Mouse (Mus musculus) layer of hippocampus, adult 11-12 months (tissue): ENCODE results near the gene Smap2.
"Not testable (repeated sequence)": the region's sequence is repeated elsewhere in the genome, so short reads cannot be mapped to it uniquely, and the experiment has no call there.

Experiments used
- DNase-seq: peaks from one replicate; pipeline ENCODE4 v3.0.0; 2022; ENCODE audit warnings: low spot score

Smap2 gene

DNA sequence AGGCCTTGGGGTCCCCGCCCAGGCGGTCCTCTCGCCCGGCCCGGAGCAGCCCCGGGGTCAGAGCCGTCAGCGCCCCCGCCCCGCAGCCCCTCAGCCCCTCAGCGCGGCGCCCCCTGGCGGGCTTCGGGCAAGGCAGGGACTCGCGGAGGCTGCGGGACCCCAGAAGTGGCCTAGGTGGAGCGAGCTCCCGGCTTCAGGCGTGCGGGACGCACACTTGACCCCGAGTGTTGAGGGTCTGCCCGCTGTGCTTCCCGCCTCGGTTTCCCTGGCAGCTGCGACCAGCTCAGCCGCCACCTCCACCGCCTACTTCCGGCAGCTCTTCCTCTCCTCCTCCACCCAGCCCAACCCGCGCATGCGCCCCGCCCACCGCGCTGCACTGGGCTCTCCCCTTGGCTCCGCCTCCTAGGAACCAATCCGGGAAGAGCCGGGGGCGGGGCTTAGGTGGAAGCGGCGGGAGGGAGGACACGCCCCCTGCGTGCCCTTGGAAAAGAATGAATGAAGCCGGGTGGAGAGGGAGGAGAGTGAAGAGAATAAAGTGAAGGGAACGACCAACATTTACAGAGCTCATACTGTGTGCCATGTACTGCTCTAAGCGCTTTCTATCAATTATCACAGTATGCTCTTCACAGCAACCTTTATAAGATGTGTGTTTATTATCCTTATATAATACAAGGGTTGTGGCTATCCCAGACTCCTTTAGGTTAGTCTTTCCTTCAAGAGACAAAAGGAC is at the start of gene Smap2:
Gene Smap2 (minus strand): TSS at position 320 of the 730 bp plus-strand sequence.
- peak; percentile 99 for DNase-seq

DNA sequence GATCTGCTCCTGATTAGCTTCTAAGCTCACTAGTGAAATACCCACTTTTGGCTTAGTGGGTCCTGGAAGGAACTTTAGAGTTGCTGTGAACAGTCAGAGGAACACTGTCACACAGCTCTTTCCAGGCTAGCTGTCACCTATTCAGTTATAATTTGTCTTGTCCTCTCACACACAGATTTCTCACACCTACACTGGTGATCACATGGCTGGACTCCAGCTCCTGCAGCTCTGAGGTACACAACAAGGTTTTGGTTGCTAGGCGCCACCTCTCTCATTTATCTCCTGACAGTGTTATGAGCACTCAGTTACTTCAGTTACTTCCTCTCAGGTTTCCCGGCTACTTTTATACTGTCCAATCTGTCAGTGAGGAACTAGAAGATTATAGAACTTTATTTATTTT is 48.3 kb upstream of the Smap2 start:
- no peak for DNase-seq

DNA sequence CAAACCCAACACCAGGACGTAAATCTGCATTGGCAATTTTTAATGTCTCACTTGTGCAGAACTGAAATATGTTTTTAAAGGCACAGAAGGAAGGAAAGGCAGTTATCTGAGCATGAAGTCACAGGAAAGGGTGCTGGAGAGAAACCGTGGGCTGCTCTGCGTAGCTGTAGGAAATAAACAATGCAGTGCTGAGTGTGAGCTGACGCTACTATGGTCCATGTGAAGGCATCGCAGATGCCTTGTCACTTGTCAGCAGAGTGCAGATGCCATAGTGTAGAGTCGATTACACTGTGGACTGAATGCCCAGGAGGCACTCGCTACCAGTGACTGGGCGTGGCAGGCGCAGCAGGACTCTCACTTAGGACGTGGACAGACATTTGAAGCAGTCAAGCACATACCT is 42.2 kb upstream of the Smap2 start:
- not testable (repeated sequence) for DNase-seq

DNA sequence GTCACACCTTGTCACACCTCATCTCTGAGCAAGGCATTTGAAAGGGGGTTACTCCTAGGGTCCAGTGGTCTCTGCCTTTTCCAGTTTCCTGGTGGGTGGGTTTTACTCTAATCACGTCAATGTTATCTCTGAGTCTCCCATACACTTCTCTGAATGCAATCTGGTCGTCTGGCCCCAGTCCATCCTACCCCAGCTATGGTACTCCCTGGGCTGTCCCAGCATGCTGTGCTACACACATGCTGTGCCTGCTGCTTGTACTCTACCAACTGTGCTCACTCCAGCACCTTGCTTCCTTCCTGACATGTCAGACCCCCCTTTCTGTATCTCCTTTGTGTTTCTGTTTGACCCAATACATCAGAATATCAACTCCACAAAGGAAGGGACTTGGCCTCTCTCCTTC is 40.0 kb upstream of the Smap2 start:
- no peak for DNase-seq

DNA sequence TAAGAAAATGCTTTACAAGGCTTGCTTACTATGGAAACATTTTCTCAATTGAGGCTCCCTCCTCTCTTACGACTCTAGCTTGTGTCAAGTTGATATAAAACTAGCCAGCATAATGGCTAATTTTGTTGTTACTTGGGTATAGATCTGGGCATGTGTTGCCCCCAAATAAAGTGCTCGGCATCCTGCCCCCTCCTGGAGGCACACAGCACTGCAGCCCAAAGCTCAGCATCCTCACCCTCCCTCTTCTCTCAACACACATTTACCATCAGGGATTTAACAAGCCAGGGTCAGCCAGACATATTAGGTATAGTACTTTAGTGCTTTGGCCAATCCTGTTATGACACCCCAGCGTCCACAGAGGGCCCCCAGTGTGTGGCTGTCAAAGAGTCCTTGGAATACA is 39.3 kb upstream of the Smap2 start:
- peak; percentile 31 for DNase-seq

DNA sequence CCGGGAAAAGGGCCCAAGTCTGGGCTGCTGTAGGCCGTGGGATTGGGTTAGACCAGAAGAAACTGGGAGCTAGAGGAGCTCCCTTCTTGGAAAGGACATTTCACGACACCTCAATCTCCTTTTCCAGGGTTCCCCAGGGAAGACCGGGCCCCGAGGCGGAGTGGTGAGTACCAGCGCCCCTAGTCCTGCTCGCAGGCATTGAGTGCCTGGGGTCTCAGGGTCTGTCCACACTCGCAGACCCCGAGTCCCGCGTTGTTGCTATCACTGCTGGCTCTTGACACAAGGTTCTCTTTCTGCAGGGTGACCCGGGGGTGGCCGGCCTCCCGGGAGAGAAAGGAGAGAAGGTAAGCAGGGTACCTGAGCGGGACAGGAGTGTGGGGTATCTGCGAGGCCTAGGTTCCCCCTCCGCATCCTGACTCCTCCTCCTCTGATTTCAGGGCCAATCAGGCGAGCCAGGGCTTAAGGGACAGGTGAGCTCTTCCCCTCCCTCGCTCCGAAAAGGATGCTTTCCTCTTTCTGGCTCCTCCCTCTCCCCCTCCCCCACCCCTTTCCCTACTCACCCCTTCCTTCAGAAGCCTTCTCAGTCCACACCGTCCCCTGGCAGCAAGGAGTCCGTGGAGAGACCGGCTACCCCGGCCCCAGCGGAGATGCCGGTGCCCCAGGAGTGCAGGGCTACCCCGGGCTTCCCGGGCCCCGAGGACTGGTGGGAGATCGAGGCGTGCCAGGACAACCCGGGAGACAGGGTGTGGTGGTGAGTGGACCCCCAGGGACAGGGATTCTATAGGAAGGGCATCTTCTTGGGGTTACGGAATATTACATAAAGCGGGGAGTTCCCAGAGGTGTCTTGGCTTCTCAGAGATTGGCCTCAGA is 35.6 kb upstream of the Smap2 start:
- DNase-seq = no peak

DNA sequence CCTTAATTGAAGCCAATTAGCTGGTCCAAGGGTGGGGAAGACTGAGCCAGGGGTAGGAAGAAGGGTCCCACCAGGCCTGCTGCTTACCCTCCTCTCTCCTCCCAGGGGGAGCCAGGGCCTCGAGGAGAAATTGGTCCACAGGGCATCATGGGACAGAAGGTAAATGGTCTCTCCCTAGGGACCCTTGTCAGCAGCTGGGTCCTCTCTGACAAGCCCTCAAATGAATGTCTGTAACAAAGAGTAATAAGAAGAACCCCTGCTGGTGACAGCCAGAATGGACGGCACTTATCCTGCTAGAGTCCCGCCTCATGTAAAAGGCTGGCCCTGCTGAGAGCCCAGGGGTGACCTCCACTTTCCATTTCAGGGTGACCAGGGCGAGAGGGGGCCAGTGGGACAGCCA is 34.8 kb upstream of the Smap2 start:
- no peak for DNase-seq

DNA sequence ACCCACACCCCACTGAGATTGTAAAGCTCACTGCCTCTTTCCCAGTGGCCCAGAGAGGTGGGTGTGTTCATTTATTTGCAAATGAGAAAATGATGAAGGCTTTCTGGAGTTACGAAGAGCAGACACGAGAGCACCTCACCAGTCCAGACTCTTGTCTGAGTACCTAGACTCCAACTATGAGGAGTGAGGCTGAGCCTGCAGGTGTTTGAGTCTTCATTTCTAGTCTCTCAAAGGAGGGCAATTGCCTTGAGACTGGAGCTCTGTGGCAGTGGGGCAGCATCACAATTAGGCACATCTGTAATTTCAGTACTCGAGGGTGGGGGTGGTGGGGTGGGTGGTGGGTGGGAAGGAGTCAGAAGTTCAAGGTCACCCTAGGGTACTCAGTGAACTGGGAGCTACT is 25.9 kb upstream of the Smap2 start:
- DNase-seq = no peak

DNA sequence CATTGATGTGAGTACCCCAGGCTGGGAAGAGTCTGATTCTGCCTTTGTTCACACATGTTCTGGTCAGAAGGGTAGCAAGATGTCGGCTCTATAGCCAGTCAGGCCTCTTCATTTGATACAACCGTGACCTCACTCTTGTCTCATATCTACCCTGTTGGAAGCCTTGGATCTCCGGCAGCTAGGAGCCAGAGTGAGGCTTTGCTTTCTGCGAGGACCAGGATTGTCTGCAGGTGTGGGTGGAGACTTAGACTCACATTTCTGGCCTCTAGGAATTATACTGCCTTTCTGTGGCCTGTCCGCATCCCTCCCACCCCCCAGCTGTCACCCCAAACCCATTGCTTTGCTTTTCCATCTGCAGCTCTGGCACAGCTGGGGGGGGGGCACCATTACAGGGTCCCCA is 25.4 kb upstream of the Smap2 start:
- no peak for DNase-seq

DNA sequence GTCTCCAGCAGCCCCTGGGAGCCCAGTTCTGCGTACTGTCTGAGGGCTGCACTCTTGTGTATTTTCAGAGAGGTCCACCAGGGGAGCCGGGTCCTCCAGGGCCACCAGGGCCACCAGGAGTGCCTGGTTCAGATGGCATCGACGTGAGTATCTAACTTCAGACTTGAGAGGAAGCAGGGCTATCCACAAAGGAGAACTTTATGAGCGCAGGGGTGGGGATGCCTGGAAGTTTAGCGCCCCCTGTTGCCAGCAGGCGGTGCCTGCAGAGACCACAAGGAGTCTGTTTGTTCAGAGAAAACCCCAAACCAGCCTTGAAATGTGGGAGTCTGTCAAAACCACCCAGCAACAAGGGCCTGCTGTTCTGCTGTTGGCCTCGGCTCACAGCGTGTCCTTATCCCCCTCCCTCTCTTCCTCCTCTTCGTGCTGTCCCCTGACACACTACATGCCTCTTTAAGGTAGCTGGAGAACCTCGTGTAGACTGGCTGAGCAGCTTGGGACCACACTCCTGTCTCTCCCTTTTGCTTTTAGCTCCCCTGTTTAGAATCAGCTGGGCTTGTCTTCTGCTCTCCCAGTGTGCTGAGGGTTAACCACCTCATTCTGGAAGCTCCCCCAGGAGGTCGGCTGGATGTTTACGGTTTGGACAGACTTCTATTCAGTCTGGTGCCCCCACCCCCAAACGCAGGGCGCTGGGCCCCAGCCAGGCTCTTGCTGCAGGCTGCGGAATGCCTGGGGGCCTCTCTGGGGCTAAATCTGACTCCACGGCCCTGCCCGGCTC is 24.0 kb upstream of the Smap2 start:
- DNase-seq = peak; percentile 84

DNA sequence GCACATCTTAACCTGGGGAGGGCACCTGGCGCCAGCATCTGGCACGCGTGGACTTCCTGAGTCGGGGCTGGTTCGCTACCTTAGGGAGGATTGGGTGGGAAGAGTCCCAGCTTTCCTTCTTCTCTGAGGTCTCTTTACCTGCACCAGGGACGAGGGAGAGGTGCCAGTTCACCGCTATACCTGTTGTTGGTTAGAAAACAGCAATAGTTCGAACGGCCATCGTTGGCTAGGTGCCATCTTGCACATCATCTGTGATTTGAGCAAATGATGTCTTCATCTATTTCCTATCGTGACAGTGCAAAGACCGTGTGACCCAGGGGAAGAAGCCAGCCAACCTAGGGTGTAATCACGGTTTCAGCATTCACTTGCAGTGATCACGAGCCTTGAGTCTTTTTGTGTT is 23.3 kb upstream of the Smap2 start:
- DNase-seq = no peak

DNA sequence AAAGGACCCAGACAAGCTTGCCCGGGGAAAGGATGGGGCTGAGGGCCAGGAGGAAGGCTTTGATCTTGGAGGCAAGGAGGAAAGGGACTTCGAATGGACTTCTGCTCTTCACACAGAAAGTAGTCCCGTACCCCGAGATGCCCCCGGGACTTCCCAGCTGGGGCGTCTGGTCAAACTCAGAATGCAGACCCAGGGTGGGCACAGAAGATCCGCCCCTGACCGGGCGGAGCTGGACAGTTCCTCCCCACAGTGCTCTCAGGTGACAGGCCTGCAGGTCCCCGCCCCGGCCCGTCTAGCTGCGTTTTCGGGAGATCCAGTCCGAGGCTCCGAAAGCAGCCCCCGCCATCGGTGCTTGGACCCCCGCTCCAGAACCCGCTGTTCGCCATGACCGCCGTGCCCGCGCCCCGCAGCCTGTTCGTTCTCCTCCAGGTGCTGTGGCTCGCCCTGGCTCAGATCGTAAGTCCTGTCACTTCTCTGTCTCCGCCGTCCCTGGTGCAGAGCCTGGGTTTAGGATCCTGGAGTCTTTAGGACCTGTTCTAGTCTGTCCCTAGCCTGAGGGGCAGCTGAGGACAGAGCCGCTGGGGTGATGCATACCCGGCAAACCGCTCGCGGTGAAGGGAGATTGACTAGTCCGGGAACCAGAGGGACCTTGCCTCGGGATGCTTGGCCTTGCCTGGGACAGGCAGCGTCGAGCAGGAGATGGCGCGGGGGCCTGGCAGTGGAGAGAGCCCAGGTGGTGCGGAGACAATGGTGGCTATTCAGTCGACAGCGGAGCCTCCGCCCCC is 22.5 kb upstream of the Smap2 start, which contains the start of gene Col9a2:
Gene Col9a2 (plus strand): TSS at position 55 of the 785 bp plus-strand sequence.
- DNase-seq = no peak

DNA sequence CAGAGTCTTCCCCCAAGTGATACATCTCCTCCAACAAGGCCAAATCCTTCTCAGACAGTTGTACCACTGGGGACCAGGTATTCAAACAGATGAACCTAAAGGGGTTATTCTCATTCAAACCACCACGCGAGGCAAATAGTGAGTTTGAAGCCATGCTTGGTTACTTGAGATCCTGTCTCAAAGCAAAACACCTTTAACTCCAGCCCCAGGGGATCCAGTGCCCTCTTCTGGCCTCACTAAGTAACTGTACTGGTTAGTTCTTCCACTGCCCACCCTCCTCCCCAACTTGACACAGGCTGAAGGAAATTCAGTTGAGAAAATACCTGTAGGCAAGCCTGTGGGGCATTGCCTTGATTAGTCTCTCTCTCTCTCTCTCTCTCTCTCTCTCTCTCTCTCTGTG is 16.0 kb upstream of the Smap2 start:
- no peak for DNase-seq

DNA sequence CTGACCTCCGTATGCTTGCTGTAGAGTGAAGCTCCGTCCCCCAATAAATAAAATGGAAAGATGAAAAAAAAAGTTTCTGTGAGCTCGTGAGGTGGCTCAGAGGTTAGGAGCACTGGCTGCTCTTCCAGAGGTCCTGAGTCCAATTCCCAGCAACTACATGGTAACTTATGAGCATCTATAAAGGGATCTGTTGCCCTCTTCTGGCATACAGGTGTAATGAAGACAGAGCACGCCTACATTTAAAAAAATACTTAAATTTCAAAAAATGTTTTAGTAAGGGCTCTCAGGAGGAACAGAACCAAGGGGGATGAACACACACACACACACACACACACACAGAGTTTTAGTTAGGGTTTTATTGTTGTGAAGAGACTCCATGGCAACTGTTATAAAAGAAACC is 14.4 kb upstream of the Smap2 start:
- no peak for DNase-seq

DNA sequence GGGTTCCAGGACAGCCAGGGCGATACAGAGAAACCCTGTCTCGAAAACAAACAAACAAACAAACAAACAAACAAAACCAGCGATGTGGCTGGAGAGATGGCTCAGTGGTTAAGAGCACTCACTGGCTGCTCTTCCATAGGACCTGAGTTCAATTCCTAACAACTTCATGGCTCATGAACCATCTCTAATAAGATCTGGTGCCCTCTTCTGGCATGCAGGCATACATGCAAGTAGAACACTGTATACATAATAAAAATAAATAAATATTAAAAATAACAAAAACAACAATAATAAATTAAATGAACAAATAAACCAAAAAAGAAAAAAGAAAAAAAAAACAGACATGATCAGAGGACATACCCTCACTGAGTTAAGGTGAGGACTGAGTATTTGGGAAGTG is 12.6 kb upstream of the Smap2 start:
- DNase-seq = no peak

DNA sequence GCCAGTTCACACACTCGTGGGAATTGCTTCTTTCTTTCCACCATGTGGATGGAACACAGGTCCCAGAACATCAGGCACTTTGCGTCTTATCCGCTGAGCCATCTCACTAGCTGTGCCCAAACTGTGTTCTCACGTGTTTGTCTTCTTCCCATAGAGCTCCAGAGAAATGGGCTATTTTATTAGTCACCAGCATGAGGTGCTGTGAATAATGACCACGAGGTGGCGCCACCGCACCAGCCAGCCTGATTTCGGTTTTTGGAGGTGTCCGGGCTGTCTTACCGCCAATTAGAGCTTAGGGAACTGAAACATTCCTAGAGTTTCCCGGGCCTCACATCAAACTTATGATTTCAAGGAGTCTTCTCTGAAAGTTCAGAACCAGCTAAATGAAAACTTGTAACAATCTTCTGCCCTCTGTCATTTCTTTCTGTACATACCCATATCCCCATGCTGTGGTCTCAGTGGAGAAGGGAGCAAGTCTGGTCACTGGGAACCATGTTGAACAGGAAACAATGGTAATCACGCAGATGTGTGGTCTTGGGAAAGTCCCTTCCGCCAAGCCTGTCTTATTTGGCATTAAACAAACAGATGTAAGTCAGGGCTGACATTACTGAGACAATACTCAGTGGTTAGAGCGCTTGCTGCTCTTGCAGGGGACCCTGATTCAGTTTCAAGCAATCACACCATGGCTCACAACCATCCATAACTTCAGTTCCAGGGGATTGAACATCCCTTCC is 11.8 kb upstream of the Smap2 start:
- peak; percentile 70 for DNase-seq

DNA sequence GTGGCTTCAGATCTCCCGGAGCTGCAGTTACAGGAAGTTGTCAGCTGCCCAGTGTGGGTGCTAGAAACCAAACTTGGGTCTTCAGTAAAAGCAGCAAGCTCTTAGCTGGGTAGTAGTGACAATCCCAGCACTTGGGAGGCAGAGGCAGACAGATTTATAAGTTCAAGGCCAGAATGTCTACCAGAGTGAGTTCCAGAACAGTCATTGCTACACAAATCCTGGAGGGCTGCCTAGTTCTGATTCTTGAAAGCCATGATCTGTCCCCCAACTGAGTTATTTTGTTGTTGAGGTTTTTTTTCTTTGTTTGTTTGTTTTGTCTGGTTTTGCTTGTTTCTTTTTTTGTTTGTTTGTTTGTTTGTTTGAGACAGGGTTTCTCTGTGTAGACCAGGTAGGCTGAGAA is 11.1 kb upstream of the Smap2 start:
- no peak for DNase-seq

DNA sequence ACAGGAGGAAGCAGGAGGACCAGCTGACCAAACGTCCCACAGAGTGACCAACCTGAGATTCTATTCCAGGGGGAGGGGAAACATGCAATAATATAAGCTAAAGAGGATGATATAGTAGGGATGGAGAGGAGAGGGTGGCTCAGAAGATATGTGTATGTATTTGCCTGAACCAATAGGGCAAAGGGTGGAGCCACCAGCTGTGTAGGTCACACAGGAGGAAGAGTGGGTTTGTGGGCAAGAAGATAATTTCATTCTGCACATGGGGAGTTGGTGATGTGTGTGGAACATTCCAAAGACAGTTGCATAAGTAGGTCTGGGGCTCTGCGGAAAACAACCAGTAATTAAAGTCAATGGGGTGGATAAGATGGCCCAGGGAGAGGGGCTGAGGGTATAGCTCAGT is 8.6 kb upstream of the Smap2 start:
- no peak for DNase-seq

DNA sequence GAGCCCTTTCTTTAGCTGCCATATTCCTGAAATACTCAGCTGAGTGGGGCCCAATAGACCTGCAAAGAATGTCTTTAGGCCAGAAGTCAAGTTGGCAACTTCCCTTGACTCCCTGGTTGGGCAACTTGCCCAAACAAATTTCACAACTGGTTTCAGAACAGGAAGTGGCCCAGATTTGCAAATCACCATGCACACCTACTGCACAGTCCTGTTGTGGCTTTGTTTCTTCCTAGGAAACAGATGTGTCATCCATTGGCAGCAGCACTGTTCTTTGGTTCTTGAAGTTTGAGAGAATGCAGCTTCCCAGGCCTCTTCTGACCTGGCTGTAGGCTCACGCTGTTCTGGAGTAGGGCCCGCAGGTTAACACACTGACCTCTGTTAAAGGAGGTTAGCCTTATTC is 6.9 kb upstream of the Smap2 start:
- DNase-seq = peak; percentile 56

DNA sequence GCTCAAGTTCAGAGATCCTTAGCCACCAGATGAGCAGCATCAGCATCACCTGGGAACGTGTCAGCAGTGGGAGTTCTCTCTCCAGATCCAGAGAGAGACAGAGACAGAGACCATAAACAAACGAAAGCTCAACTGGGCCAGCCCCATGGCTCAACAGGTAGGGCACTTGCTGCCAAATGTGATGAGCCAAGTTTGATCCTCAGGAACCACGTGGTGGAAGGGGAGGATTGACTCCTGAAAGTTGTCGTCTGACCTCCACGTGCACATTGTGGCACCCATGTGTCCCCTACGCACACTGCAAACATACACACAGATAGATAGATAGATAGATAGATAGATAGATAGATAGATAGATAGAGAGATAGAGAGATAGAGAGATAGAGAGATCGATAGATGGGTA is 6.4 kb upstream of the Smap2 start:
- no peak for DNase-seq

DNA sequence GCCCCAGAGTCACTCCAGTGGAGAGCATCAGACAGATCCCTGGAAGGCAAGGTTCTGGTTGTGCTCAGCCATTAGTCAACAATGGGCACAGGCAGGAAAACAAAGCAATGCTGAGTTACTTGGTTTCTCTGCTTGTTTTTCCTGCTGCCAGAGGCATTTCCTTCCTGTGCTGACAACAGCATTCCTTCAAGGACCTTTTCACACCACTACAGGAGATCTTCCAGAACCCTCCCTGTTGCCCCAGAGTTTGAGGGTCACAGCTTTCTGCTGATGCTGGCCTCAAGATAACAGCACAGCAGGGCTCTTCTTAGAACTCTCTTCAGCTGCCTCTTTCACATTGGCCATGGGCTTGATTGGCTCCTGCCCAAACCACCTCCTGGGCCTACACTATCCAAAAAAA is 4.9 kb upstream of the Smap2 start:
- DNase-seq = no peak
